Mouse (Mus musculus): Measurements from ENCODE around the gene Gm28551. TPM values are rescaled to one million over a fixed set of nuclear protein-coding genes. Genes with fewer than 3 reads are reported as not detected.

Gm28551 gene
- polyA plus RNA-seq, 1 experiment from 2014 or later, result not detected

Other genes with a start within 250 kb of the Gm28551 start
- gene 1700019A02Rik, start 165.0 kb downstream of the Gm28551 start, polyA plus RNA-seq (2015; fragmentation: Nextera tagmentation; extraction: Ambion mirVana), result not detected in 2 replicates
- 7.4 TPM in 2 replicates for gene Pms1, start 55.6 kb downstream of the Gm28551 start, polyA plus RNA-seq (2015; fragmentation: Nextera tagmentation; extraction: Ambion mirVana)
- 25.2 and 28.6 TPM in 2 replicates for gene Ormdl1, start 55.6 kb downstream of the Gm28551 start, polyA plus RNA-seq (2015; fragmentation: Nextera tagmentation; extraction: Ambion mirVana)
- not detected in 2 replicates for gene Gm28778, start 55.6 kb downstream of the Gm28551 start, polyA plus RNA-seq (2015; fragmentation: Nextera tagmentation; extraction: Ambion mirVana)
- gene Osgepl1, start 39.0 kb downstream of the Gm28551 start, polyA plus RNA-seq (2015; fragmentation: Nextera tagmentation; extraction: Ambion mirVana), result 20.7 and 21.6 TPM in 2 replicates
- gene Asdurf, start within 50 bp of the Gm28551 start, polyA plus RNA-seq (2015; fragmentation: Nextera tagmentation; extraction: Ambion mirVana), result not detected in 2 replicates
- 42.2 and 45.5 TPM in 2 replicates for gene Asnsd1, start 85 bp upstream of the Gm28551 start, polyA plus RNA-seq (2015; fragmentation: Nextera tagmentation; extraction: Ambion mirVana)

Data from liver, embryonic 15.5 days (tissue).